Mouse (Mus musculus) stomach, postnatal 0 days (tissue): ENCODE data around the gene Aifm2. TPM values are rescaled to one million over a fixed set of nuclear protein-coding genes. Genes with fewer than 3 reads are reported as not detected.

Experiments used
- ATAC-seq: fragments of 200-750 bp; cut with Nextera tagmentation; 2 replicates; pipeline ENCODE4 v1.8.0; 2017; ENCODE audit not compliant: low FRiP score, low TSS enrichment
- DNase-seq: peaks from one replicate; pipeline ENCODE4 v3.0.0-alpha.2; 2016; ENCODE audit warnings: low spot score
- H3K27ac ChIP-seq: fragments of 300-500 bp; sonication (generic); replicated peaks from 2 replicates; pipeline ENCODE4 v1.5.1; 2014; ENCODE audit warnings: mild to moderate bottlenecking, control low read depth
- H3K27me3 ChIP-seq: fragments of 300-500 bp; sonication (generic); 2 replicates; pipeline ENCODE4 v1.6.1; 2014; ENCODE audit warnings: low read length; ENCODE audit not compliant: control insufficient read depth, insufficient read depth
- H3K36me3 ChIP-seq: fragments of 300-500 bp; sonication (generic); 2 replicates; pipeline ENCODE4 v1.6.1; 2014; ENCODE audit warnings: low read length, mixed read lengths; ENCODE audit not compliant: control insufficient read depth, insufficient read depth
- H3K4me1 ChIP-seq: fragments of 300-500 bp; sonication (generic); replicated peaks from 2 replicates; pipeline ENCODE4 v1.6.1; 2014; ENCODE audit warnings: antibody characterized with exemption; ENCODE audit not compliant: control insufficient read depth, insufficient read depth
- H3K4me2 ChIP-seq: fragments of 300-500 bp; sonication (generic); replicated peaks from 2 replicates; pipeline ENCODE4 v1.6.1; 2014; ENCODE audit warnings: low read depth, mild to moderate bottlenecking, control low read depth, moderate library complexity
- H3K4me3 ChIP-seq: fragments of 300-500 bp; sonication (generic); 2 replicates; pipeline ENCODE4 v1.5.1; 2014; ENCODE audit warnings: low read depth, low read length, control low read depth
- H3K9ac ChIP-seq: fragments of 300-500 bp; sonication (generic); 2 replicates; pipeline ENCODE4 v1.6.1; 2014; ENCODE audit warnings: mild to moderate bottlenecking, low read length, control low read depth, mixed read lengths
- H3K9me3 ChIP-seq: fragments of 300-500 bp; sonication (generic); 2 replicates; pipeline ENCODE4 v1.6.1; 2016; ENCODE audit warnings: low read length; ENCODE audit not compliant: control insufficient read depth
- CTCF ChIP-seq: IDR thresholded peaks from 2 replicates; pipeline ENCODE4 v1.5.1; 2016; ENCODE audit warnings: antibody characterized with exemption, low read depth, mild to moderate bottlenecking, moderate library complexity
- EP300 ChIP-seq: optimal IDR thresholded peaks from 2 replicates; pipeline ENCODE3; 2016; ENCODE audit warnings: antibody characterized with exemption
- WGBS: fragments of 180-500 bp; shearing (Covaris S2); extraction: QIAGEN DNeasy Blood & Tissue Kit; methylation state at CpG from one replicate; pipeline ENCODE4 v1.1.7; 2014; 5-methylcytosine and 5-hydroxymethylcytosine counted together
- microRNA-seq: library from miRNA; unstranded; fragments of <30 nt; microRNA quantifications from one replicate; pipeline ENCODE4, GENCODE M21; 2016
- polyA plus RNA-seq: library from polyadenylated mRNA; unstranded; fragments of >200 nt; fragmentation: Nextera tagmentation; extraction: Ambion mirVana; gene quantifications from 2 replicates; pipeline ENCODE4 v1.2.1, GENCODE M21; 2015

Aifm2 gene
- polyA plus RNA-seq, 1 experiment from 2014 or later, result 9.2 TPM

GRCm38 (mm10) chr10:61782799-61783611, 67.9 kb downstream of the Aifm2 start:
- no peaks in the 10 kb centered on the region for H3K36me3 ChIP-seq
- H3K9ac ChIP-seq, result peak overlapping the region; percentile 90
- under 1% methylated on average over 69 of the region's 74 CpGs for WGBS
- H3K4me3 ChIP-seq, result peak overlapping the region; percentile 84
- H3K4me2 ChIP-seq, result peak overlapping the region; percentile 79
- peak; percentile 71 for DNase-seq
- ATAC-seq, result peak; percentile 65
- peak; percentile 78 for TF ChIP-seq CTCF
- TF ChIP-seq EP300, result no peak
- H3K9me3 ChIP-seq, result no peaks in the 10 kb centered on the region
- H3K4me1 ChIP-seq, result no peaks in the 10 kb centered on the region
- peak overlapping the region; percentile 86 for H3K27ac ChIP-seq
- no peaks in the 10 kb centered on the region for H3K27me3 ChIP-seq

- under 1% methylated on average over 46 of the region's 50 CpGs for WGBS
- peak; percentile 68 for DNase-seq
Measured at GRCm38 (mm10) chr10:61783621-61784251, 68.7 kb downstream of the Aifm2 start, which contains the start of gene H2afy2. H2afy2 (minus strand) TSS chr10:61784147.

GRCm38 (mm10) chr10:61784414-61784813, 69.4 kb downstream of the Aifm2 start:
- Histone ChIP-seq H3K9me3 (no peaks in the 10 kb centered on the region), H3K27me3 (no peaks in the 10 kb centered on the region), H3K27ac (no peak overlapping the region), H3K4me3 (peak overlapping the region; percentile 84), H3K9ac (peak overlapping the region; percentile 90; the same call in 1 of the 2 replicates), H3K4me2 (peak overlapping the region; percentile 79), H3K36me3 (no peaks in the 10 kb centered on the region), H3K4me1 (no peaks in the 10 kb centered on the region)
- TF ChIP-seq CTCF (no peak), EP300 (no peak)
- ATAC-seq, result no peak
- no peak for DNase-seq
- WGBS, result 30% methylated on average over 10 of the region's 10 CpGs

More at GRCm38 (mm10) chr10:61783621-61784251, 68.7 kb downstream of the Aifm2 start, which contains the start of gene H2afy2:
- H3K27me3 ChIP-seq, result no peaks in the 10 kb centered on the region
- H3K4me3 ChIP-seq, result peak within 1 kb of the TSS; percentile 84
- no peaks in the 10 kb centered on the region for H3K36me3 ChIP-seq
- H3K4me1 ChIP-seq, result no peaks in the 10 kb centered on the region
- TF ChIP-seq EP300, result no peak
- TF ChIP-seq CTCF, result peak; percentile 69
- peak within 1 kb of the TSS; percentile 79 for H3K4me2 ChIP-seq
- peak within 1 kb of the TSS; percentile 86 for H3K27ac ChIP-seq
- H3K9ac ChIP-seq, result peak within 1 kb of the TSS; percentile 90
- no peaks in the 10 kb centered on the region for H3K9me3 ChIP-seq
- ATAC-seq, result peak; percentile 64

GRCm38 (mm10) chr10:61787541-61788313, 72.7 kb downstream of the Aifm2 start:
- Histone ChIP-seq H3K4me2 (no peak overlapping the region), H3K9ac (no peak overlapping the region), H3K9me3 (no peaks in the 10 kb centered on the region), H3K4me3 (no peak overlapping the region), H3K27ac (no peak overlapping the region), H3K4me1 (no peaks in the 10 kb centered on the region), H3K27me3 (no peaks in the 10 kb centered on the region), H3K36me3 (no peaks in the 10 kb centered on the region)
- DNase-seq, result no peak
- TF ChIP-seq CTCF (no peak), EP300 (no peak)
- no peak for ATAC-seq
- 75% methylated on average over 10 of the region's 10 CpGs for WGBS

DNA sequence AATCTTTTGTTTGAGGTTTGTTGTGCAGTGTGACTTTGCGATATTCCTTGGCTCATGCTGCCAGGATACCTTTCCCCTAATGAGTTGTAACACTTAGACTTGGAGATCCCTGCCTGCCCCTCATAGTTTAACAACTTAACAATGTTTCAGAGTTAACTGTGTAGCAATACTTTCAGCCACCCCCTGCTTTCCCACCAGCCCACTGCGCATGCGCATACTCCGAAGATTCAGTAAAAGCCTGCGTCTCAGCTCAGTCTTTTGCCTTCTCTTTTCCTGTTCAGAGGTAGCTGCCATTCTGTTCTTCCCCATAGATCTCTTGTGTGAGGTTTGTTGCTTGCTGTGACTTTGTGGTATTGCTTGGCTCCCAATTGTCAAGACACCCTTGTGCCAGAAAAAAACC, 73.4 kb downstream of the Aifm2 start:
- 96% methylated on average over 5 of the region's 5 CpGs for WGBS
- no peak for ATAC-seq
- H3K4me1 ChIP-seq, result no peaks in the 10 kb centered on the region
- no peak overlapping the region for H3K27ac ChIP-seq
- TF ChIP-seq EP300, result no peak
- no peak for TF ChIP-seq CTCF
- H3K9me3 ChIP-seq, result no peaks in the 10 kb centered on the region
- no peak overlapping the region for H3K9ac ChIP-seq
- H3K4me2 ChIP-seq, result no peak overlapping the region
- H3K4me3 ChIP-seq, result no peak overlapping the region
- no peak for DNase-seq
- no peaks in the 10 kb centered on the region for H3K36me3 ChIP-seq
- H3K27me3 ChIP-seq, result no peaks in the 10 kb centered on the region

Small RNA genes within 50 kb of the gene (microRNA-seq; reads per million reads assigned to microRNA genes)
- gene Mir5108, result not detected

Other genes with a start within 250 kb of the Aifm2 start
- gene Lrrc20, start 239.5 kb upstream of the Aifm2 start, polyA plus RNA-seq, result 6.7 and 7.3 TPM in 2 replicates
- gene Npffr1, start 119.8 kb upstream of the Aifm2 start, polyA plus RNA-seq, result 0.07 and 0.08 TPM in 2 replicates
- gene Ppa1, start 66.7 kb upstream of the Aifm2 start, polyA plus RNA-seq, result 117 and 124 TPM in 2 replicates
- gene Sar1a, start 35.0 kb upstream of the Aifm2 start, polyA plus RNA-seq, result 135 and 146 TPM in 2 replicates
- 18.5 and 20.9 TPM in 2 replicates for gene Tysnd1, start 19.7 kb upstream of the Aifm2 start, polyA plus RNA-seq
- gene H2afy2, start 68.9 kb downstream of the Aifm2 start, polyA plus RNA-seq, result 26.0 and 28.7 TPM in 2 replicates